Mouse (Mus musculus) liver, embryonic 14.5 days (tissue): ENCODE data around the gene Tnfrsf12a.

ENCODE experiments used
- CTCF ChIP-seq: IDR thresholded peaks from 2 replicates; pipeline ENCODE4 v1.5.1; 2016; ENCODE audit warnings: antibody characterized with exemption, low read depth, control low read depth
- EP300 ChIP-seq: IDR thresholded peaks from 2 replicates; pipeline ENCODE4 v1.6.1; 2016; ENCODE audit warnings: antibody characterized with exemption, low read depth

DNA sequence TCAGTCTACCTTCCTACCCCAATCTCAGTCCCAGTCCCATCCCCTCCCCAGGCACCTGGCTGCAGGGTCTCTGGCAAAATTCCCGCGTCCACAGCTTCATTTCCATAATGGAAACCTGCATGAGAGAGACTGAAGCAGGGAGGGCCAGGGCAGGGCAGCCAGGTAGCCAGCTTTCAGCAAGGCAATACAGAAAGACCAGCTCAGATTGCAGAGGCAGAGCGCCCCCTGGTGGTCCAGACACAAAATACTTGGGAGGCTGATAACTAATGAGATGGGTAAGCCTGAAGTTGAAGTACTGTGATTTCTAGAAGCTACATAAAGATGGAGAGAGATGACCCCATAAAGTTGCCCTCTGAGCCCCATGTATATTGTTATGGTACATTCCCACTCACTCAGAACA, 28.9 kb upstream of the Tnfrsf12a start:
- TF ChIP-seq CTCF (peak; percentile 93), EP300 (no peak)
